Mouse (Mus musculus) midbrain, postnatal 0 days (tissue): Measurements from ENCODE around the gene Ndrg4. TPM values are rescaled to one million over a fixed set of nuclear protein-coding genes. Genes with fewer than 3 reads are reported as not detected.

ENCODE experiments used
- ATAC-seq: fragments of 200-750 bp; cut with Nextera tagmentation; 2 replicates; pipeline ENCODE4 v1.8.0; 2017; ENCODE audit warnings: moderate number of reproducible peaks, mild to moderate bottlenecking, moderate TSS enrichment, moderate library complexity; ENCODE audit not compliant: low FRiP score
- DNase-seq: peaks from one replicate; pipeline ENCODE4 v3.0.0-alpha.2; 2015; ENCODE audit warnings: low spot score
- H3K27ac ChIP-seq: fragments of 300-500 bp; sonication (generic); 2 replicates; pipeline ENCODE4 v1.5.1; 2014; ENCODE audit warnings: low read depth, mild to moderate bottlenecking, low read length, mixed read lengths
- H3K27me3 ChIP-seq: fragments of 300-500 bp; sonication (generic); 2 replicates; pipeline ENCODE4 v1.6.1; 2014; ENCODE audit warnings: low read length, control low read depth, mixed read lengths; ENCODE audit not compliant: insufficient read depth
- H3K36me3 ChIP-seq: fragments of 300-500 bp; sonication (generic); 2 replicates; pipeline ENCODE4 v1.6.1; 2014; ENCODE audit warnings: low read length, control low read depth, mixed read lengths; ENCODE audit not compliant: insufficient read depth
- H3K4me1 ChIP-seq: fragments of 300-500 bp; sonication (generic); 2 replicates; pipeline ENCODE4 v1.6.1; 2014; ENCODE audit warnings: mild to moderate bottlenecking, control low read depth, antibody characterized with exemption, low read length, mixed read lengths; ENCODE audit not compliant: insufficient read depth
- H3K4me2 ChIP-seq: fragments of 300-500 bp; sonication (generic); 2 replicates; pipeline ENCODE4 v1.6.1; 2014; ENCODE audit warnings: low read depth, mild to moderate bottlenecking, low read length, mixed read lengths; ENCODE audit not compliant: poor library complexity, severe bottlenecking
- H3K4me3 ChIP-seq: fragments of 300-500 bp; sonication (generic); 2 replicates; pipeline ENCODE4 v1.5.1; 2014; ENCODE audit warnings: low read depth, mild to moderate bottlenecking, low read length, moderate library complexity
- H3K9ac ChIP-seq: fragments of 300-500 bp; sonication (generic); replicated peaks from 2 replicates; pipeline ENCODE4 v1.6.1; 2014; ENCODE audit warnings: mild to moderate bottlenecking, low read length, moderate library complexity, mixed read lengths; ENCODE audit not compliant: poor library complexity, severe bottlenecking
- H3K9me3 ChIP-seq: fragments of 300-500 bp; sonication (generic); 2 replicates; pipeline ENCODE4 v1.6.1; 2016; ENCODE audit warnings: low read length, control low read depth
- CTCF ChIP-seq: IDR thresholded peaks from 2 replicates; pipeline ENCODE4 v1.5.1; 2016; ENCODE audit warnings: antibody characterized with exemption, mild to moderate bottlenecking
- WGBS: fragments of 180-500 bp; shearing (Covaris S2); extraction: QIAGEN DNeasy Blood & Tissue Kit; methylation state at CpG from one replicate; pipeline ENCODE4 v1.1.7; 2014; 5-methylcytosine and 5-hydroxymethylcytosine counted together
- polyA plus RNA-seq: library from polyadenylated mRNA; unstranded; fragments of >200 nt; fragmentation: Nextera tagmentation; extraction: Ambion mirVana; gene quantifications from 2 replicates; pipeline ENCODE4 v1.2.1, GENCODE M21; 2015
- total RNA-seq: library from RNA; depleted of rRNA; stranded (reverse); fragments of >200 nt; gene quantifications from 2 replicates; pipeline ENCODE4 v1.2.3, GENCODE M21; 2014

Gene Ndrg4
- total and polyA plus RNA-seq, 2 experiments from 2014 or later: 641 to 937 TPM

DNA sequence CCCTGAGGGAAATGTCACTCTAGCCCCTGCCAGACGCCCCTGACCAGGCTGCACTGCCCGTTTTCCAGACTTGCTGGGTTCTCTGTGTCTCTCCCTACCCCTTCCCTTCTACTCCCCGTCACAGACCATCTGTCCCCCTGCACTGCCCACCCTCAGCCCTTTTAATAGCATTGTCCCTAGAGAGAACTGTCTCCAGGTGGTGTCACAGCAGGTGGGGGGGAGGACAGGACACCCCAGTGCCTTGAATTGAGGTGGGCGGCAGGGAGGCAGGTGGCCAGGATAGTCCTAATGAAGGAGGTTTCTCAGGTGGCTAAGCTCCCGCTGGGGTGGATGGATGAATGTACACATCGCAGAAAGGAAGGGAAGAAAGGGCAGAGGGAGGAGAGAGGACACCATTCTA is 17.9 kb downstream of the Ndrg4 start:
- no peaks in the 10 kb centered on the region; the same call in 1 of the 2 replicates for H3K27me3 ChIP-seq
- no peaks in the 10 kb centered on the region for H3K9me3 ChIP-seq
- 13% methylated on average over 6 of the region's 6 CpGs for WGBS
- peak overlapping the region; percentile 42; the same call in 1 of the 2 replicates for H3K9ac ChIP-seq
- H3K4me3 ChIP-seq: no peak overlapping the region
- 0 out of 2 replicates have a peak overlapping the region, but pooled peaks have one; percentile 20 for H3K4me2 ChIP-seq
- no peak overlapping the region for H3K27ac ChIP-seq
- H3K36me3 ChIP-seq: no peaks in the 10 kb centered on the region
- peaks cover 5% of the 10 kb centered on the region; the same call in 1 of the 2 replicates for H3K4me1 ChIP-seq
- TF ChIP-seq CTCF: no peak
- DNase-seq: no peak
- ATAC-seq: no peak

DNA sequence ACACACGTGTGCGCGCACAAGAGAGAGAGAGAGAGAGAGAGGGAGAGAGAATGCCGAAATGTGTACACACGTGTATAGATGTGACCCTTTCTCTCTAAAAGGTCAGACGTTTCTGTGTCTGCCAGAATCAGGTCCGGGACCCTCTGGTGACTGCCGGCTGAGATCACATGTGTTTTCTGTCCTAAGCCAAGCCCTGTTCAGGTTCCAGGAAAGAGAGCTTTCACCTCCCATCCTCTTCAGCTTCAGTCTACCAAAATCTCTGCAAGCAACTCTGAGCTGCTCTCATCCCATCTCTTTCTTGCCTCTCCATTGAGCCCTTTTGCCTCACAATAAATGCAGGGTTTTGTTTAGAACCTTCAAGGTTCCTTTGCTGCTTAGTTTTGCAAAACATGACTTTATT is 19.9 kb downstream of the Ndrg4 start:
- H3K4me3 ChIP-seq: no peak overlapping the region
- ATAC-seq (no peak), DNase-seq (no peak)
- H3K9me3 ChIP-seq: no peaks in the 10 kb centered on the region
- H3K36me3 ChIP-seq: no peaks in the 10 kb centered on the region
- peak overlapping the region; percentile 25; the same call in 1 of the 2 replicates for H3K4me2 ChIP-seq
- H3K27me3 ChIP-seq: no peaks in the 10 kb centered on the region; the same call in 1 of the 2 replicates
- WGBS: 62% methylated on average over 8 of the region's 8 CpGs
- no peak for TF ChIP-seq CTCF
- H3K27ac ChIP-seq: no peak overlapping the region
- no peak overlapping the region for H3K9ac ChIP-seq
- H3K4me1 ChIP-seq: peaks cover 23% of the 10 kb centered on the region; the same call in 1 of the 2 replicates

DNA sequence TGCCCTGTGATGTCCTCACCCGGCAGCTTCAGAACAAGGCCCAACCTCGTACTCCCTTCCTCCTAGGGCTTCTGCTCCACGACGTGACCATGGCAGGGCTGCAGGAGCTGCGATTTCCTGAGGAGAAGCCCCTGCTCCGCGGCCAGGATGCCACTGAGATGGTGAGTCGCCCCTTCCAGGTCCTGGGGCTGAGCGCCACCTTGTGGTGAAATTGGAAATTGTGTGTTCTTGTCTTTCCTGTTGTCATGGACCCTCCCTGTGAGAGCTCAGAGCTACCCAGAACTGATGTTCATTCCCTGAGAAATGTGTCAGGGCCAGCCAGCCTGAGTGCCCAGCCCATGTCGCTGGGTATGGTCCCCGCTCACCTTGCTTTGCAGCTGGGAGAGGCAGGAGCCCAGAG is 20.3 kb downstream of the Ndrg4 start:
- peak overlapping the region; percentile 25; the same call in 1 of the 2 replicates for H3K4me2 ChIP-seq
- DNase-seq (peak; percentile 93), ATAC-seq (peak; percentile 24)
- peak; percentile 99 for TF ChIP-seq CTCF
- H3K9me3 ChIP-seq: no peaks in the 10 kb centered on the region
- no peaks in the 10 kb centered on the region; the same call in 1 of the 2 replicates for H3K27me3 ChIP-seq
- H3K27ac ChIP-seq: no peak overlapping the region
- 2% methylated on average over 11 of the region's 11 CpGs for WGBS
- no peaks in the 10 kb centered on the region for H3K36me3 ChIP-seq
- H3K4me1 ChIP-seq: peaks cover 23% of the 10 kb centered on the region; the same call in 1 of the 2 replicates
- no peak overlapping the region for H3K9ac ChIP-seq
- H3K4me3 ChIP-seq: no peak overlapping the region

DNA sequence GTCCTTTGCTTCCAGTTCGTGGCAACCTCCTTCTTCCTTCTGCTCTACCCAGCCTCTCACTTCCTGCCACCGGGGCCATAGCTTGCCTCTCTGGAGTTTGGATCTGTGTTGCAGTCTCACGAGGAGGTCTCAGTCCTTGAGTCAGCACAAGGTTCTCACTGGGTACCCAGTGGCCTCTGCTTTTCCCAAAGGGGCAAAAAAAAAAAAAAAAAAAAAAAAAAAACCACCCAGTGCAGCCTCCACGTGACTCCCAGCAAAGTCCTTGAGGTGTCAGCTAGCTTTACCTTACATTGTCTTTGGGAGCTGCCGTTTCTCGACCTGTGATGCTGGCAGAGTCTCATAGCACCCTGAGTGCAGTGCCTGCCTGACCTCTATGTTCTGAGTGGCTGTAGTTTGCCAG is 21.4 kb downstream of the Ndrg4 start:
- WGBS: 43% methylated on average over 6 of the region's 6 CpGs
- Histone ChIP-seq H3K9me3 (no peaks in the 10 kb centered on the region), H3K27ac (no peak overlapping the region), H3K4me2 (no peak overlapping the region), H3K36me3 (no peaks in the 10 kb centered on the region), H3K4me3 (no peak overlapping the region), H3K27me3 (no peaks in the 10 kb centered on the region; the same call in 1 of the 2 replicates), H3K9ac (no peak overlapping the region), H3K4me1 (peaks cover 25% of the 10 kb centered on the region)
- ATAC-seq (no peak), DNase-seq (no peak)
- TF ChIP-seq CTCF: no peak

DNA sequence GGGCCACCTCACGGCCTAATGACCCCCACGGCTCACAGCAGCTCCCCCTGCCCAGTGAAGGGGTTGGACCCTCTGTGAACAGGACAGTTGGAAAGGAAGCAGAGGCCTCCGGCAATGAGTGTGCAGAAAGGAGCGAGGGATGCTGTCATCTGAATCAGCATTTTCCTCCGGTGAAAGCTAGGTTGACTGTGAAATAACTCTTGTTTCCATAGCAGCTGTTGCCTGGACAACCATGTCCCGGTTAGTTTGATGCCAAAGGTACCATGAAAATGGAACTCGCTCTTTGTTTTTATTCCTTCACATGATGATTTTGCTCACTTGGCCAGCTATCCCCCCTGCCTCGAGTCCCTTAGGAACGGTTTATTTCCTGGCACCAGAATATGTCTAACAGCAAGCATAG is 23.5 kb downstream of the Ndrg4 start:
- Histone ChIP-seq H3K9me3 (no peaks in the 10 kb centered on the region), H3K4me1 (peaks cover 28% of the 10 kb centered on the region), H3K27me3 (no peaks in the 10 kb centered on the region; the same call in 1 of the 2 replicates), H3K9ac (0 out of 2 replicates have a peak overlapping the region, but pooled peaks have one; percentile 33), H3K36me3 (no peaks in the 10 kb centered on the region), H3K4me2 (peak overlapping the region; percentile 34), H3K27ac (peak overlapping the region; percentile 72), H3K4me3 (no peak overlapping the region)
- DNase-seq: peak; percentile 89
- WGBS: 22% methylated on average over 9 of the region's 9 CpGs
- TF ChIP-seq CTCF: no peak
- no peak for ATAC-seq

DNA sequence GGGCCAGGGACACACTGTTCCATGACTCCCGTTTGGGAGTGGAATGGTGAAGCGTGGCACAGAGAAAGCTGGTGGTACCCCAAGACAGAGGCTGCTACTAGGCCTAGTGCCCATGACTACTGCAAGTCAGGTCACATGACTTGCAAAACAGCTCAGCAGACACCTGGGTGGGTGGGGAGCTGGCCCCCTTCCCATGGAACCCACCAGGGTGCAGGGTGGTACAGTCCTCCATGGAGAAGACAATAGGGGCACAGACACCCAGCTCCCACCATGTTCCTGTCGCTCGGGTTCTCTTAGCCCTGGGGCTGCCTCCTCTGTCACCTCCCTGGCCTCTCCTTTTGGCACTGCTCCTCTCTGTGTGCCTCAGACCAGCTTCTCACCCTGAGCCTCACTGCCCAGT is 25.0 kb downstream of the Ndrg4 start:
- no peaks in the 10 kb centered on the region; the same call in 1 of the 2 replicates for H3K27me3 ChIP-seq
- peaks cover 28% of the 10 kb centered on the region for H3K4me1 ChIP-seq
- 76% methylated on average over 4 of the region's 4 CpGs for WGBS
- H3K36me3 ChIP-seq: peaks cover 9% of the 10 kb centered on the region
- H3K27ac ChIP-seq: no peak overlapping the region; the same call in 1 of the 2 replicates
- DNase-seq (no peak), ATAC-seq (no peak)
- H3K4me2 ChIP-seq: no peak overlapping the region; the same call in 1 of the 2 replicates
- H3K9ac ChIP-seq: no peak overlapping the region
- no peak overlapping the region for H3K4me3 ChIP-seq
- TF ChIP-seq CTCF: no peak
- H3K9me3 ChIP-seq: no peaks in the 10 kb centered on the region
